Mouse (Mus musculus) hematopoietic multipotent progenitor cell, adult 10-12 weeks (in vitro differentiated cells): Measurements from ENCODE around the gene P3h1. TPM values are rescaled to one million over a fixed set of nuclear protein-coding genes. Genes with fewer than 3 reads are reported as not detected.

Source experiments
- polyA plus RNA-seq: library from polyadenylated mRNA; stranded (reverse); fragments of >175 nt; gene quantifications from 2 replicates; pipeline ENCODE4 v1.2.3, GENCODE M21; 2012; ENCODE audit warnings: low replicate concordance

The P3h1 gene
- polyA plus RNA-seq = 2.5 and 3.6 TPM in 2 replicates

DNA sequence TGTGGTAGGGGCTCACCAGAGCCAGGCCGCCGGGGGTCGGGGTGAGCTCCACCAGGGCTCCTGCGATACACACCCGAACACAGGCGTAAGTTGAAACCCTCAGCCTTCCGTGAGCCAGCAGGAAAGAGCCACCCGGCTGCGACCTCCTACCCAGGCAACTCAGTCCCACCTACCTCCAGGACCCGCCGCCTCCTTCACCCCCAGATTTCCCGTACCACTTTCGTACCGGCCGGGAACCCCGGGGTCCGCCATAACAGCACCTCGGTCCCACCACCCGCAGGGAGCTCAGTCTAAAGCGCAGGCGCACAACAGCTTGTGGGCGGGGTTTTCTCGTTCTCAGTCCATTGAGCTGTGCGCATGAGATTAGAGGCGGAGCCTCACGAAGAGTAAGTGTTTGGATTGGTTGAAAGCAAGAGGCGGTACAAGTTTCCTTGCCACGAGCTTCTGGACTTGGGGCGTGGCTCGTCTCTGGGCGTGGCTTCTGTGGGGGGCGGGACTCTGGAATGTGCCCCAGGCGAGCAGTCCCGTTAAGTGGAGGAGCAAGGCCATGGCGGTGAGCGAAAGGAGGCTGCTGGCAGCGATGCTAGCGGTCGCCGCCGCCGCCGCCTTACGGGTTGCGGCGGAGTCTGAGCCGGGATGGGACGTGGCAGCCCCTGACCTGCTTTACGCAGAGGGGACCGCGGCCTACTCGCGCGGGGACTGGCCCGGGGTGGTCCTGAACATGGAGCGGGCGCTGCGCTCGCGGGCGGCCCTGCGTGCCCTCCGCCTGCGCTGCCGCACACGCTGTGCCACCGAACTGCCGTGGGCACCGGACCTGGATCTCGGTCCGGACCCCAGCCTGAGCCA is at the start of gene P3h1, which contains the start of gene AU022252:
Gene P3h1 (plus strand): TSS at position 506 of the 846 bp plus-strand sequence.
Gene AU022252 (minus strand): TSS at position 303 of the 846 bp plus-strand sequence.

DNA sequence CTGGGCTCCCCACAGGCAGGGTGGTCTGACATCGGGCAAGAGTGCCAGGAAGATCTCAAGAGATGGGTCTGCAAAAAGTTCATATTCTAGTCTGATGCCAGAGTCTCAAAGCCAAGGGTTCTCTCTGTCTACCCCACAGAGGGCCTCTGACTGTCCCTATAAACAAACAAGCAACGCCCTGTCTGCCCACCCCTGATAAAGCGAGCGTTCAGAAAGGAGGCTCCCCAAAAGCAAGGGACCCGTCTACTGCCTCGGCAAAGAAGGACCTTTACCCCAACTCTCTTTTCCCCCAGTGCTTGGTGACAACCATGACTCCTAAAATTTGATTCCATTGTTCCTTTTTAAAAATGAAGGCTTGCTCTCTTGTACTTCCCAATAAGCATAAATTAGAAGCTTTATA is 42.9 kb upstream of the P3h1 start, which contains the start of gene Ermap:
Gene Ermap (minus strand): TSS at position 148 of the 400 bp plus-strand sequence.

DNA sequence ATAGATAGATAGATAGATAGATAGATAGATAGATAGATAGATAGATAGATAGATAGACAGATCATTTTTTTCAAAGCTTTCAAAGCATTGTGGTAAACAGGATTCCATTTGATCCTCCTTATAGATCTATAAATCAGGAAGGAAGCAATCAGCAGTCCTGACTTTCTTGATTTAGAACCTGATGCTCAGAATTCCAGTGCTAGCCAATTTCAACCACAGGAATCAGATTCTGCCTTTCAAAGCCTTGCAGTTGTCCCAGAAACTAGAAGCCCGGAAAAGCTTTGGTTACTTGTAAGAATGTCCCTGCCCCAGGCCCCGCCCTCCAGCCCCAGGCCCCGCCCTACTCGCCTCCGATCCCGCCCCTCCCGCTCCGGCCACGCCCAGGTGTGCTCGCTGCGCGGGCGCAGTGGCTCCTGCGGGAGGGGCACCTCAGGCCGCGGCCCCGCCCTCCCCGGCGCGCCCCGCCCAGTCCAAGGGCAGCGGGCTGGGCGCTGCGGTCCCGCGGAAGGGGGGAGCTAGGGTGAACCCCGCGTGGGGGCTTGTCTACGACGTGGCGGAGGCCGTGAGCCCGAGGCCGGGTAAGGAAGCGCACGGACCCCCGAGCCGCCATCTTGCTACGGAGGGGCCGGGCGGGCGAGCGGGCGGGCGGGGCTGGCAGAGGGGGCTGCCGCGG is 37.7 kb upstream of the P3h1 start, which contains the start of gene Svbp:
Gene Svbp (plus strand): TSS at position 398 of the 673 bp plus-strand sequence.

DNA sequence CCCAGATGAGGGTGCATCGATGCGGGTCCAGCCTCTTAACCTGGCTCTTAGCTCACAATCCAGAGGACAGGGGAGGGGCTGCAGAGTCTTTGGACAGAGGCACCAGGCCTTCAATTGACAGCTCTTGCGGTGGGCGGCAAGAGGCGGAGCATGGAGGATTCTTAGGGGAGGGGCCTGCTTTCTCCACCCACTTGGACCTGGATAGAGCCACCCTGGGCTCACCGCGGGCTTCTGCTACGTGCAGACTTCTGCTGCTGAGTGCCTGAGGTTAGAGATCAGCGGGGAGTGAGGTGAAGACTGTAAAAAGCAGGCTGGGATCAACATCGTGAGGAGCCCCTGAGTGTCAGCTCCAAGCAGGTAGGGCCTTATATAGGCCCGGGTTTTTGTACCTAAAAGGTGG is 14.5 kb upstream of the P3h1 start, which contains the start of gene Tmem269:
Gene Tmem269 (minus strand): TSS at position 49 of the 400 bp plus-strand sequence.

DNA sequence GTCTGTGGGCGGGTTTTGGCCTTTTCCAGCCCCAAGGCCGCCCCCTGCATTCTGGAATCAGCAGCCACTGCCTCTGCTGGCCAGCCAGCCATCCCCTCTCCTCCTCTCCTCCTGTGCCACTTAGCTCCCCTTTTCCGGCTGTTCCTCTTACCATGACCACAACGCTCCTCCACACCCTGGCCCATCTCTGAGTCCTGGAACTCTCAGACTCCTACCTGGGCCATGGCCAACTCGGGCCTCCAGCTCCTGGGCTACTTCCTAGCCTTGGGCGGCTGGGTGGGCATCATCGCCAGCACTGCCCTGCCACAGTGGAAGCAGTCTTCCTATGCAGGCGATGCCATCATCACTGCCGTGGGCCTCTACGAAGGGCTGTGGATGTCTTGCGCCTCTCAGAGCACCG is 22.6 kb downstream of the P3h1 start, which contains the start of gene Cldn19:
Gene Cldn19 (plus strand): TSS at position 64 of the 400 bp plus-strand sequence.

DNA sequence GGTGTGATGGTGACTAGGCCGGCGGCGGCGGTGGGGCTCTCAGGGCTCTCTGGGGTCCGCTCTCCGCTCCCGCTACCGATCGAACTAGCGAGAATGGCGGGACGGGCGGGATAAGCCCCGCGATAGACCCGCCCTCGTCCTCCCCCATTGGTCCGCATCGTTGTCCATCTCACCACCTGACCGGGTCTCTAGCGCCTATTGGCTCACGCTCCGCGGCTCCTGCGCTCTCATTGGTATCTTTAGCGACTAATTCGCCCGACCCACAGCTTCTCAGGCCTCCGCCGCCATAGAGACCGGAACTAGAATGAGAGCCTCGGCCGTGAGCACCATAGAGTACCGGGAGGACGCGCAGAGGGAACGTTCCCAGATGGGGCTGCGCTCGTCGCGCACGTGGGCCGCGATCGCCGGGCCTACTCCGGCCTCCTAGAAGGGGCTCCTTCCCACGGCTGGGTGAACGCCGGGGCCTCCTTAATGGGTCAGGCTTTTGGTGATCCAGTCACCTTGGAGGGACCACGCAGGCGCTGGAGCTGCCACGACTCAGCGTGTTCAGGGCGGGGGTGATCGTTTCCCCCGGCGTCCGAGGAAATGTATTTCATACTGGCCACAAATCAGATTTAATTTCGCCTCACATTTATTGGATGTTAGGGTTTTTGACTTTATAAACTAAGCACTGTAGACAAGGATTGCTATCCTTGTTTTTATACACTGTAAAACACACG is 61.9 kb downstream of the P3h1 start, which contains the start of gene Ybx1:
Gene Ybx1 (minus strand): TSS at position 190 of the 719 bp plus-strand sequence.

Other genes starting within 250 kb of the P3h1 start
- gene Slc2a1, start 124.2 kb upstream of the P3h1 start, polyA plus RNA-seq = 39.8 and 41.8 TPM in 2 replicates
- 9.6 and 12.2 TPM in 2 replicates for gene Zfp691, start 58.7 kb upstream of the P3h1 start, polyA plus RNA-seq
- gene Ermap, start 42.9 kb upstream of the P3h1 start, polyA plus RNA-seq = 1.6 and 40.7 TPM in 2 replicates
- 69.1 and 98.0 TPM in 2 replicates for gene Svbp, start 37.6 kb upstream of the P3h1 start, polyA plus RNA-seq
- not detected in 2 replicates for gene Tmem269, start 14.7 kb upstream of the P3h1 start, polyA plus RNA-seq
- gene AU022252, start 203 bp upstream of the P3h1 start, polyA plus RNA-seq = 9.5 and 19.4 TPM in 2 replicates
- gene Cldn19, start 22.5 kb downstream of the P3h1 start, polyA plus RNA-seq = 0.02 TPM in 1 of 2 replicates, not detected in the other
- 573 and 743 TPM in 2 replicates for gene Ybx1, start 61.7 kb downstream of the P3h1 start, polyA plus RNA-seq
- gene Ppih, start 87.6 kb downstream of the P3h1 start, polyA plus RNA-seq = 1.5 and 2.9 TPM in 2 replicates
- gene Ccdc30, start 182.6 kb downstream of the P3h1 start, polyA plus RNA-seq = 0.85 and 0.96 TPM in 2 replicates
- gene Ppcs, start 189.5 kb downstream of the P3h1 start, polyA plus RNA-seq = 14.1 and 25.8 TPM in 2 replicates
- gene Zmynd12, start 189.9 kb downstream of the P3h1 start, polyA plus RNA-seq = 0.18 and 0.21 TPM in 2 replicates